Mouse (Mus musculus): ENCODE measurements around the gene Osbpl5.

The Osbpl5 gene

DNA sequence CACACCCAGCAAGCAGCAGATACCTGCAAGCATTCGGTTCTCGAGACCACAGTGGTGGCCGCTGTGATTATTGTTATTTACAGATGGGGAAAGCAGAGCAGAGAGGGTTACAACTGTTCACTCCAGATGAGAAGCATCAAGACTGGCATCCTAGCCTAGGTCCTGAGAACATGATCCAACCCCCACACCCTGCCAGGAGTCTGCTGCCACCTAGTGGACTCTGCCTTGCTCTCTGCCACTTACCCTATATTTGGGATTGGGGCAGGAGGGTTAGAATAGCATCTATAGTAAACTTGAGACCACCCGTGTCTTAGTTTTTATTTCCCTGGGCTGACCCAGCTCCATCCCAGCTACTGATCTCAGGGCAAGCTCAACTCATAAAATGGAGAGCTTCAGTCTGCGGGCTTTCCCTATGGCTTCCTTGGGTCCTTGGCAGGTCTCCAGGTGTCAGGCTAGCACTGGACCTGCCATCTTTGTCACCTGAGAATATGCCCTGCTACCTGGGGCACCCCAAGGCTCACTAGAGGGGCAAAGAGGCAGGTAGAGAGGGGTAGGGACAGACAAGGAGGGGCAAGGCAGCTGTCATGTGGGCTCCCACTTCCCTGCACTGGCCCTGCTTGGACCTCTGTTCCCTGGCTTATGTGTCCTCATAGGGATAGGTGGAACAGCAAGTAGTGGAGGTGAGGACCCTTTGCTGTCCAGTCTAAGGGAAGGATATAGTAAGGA is 2.6 kb downstream of the Osbpl5 start:
- DNase-seq: peak; percentile 68 to 81

DNA sequence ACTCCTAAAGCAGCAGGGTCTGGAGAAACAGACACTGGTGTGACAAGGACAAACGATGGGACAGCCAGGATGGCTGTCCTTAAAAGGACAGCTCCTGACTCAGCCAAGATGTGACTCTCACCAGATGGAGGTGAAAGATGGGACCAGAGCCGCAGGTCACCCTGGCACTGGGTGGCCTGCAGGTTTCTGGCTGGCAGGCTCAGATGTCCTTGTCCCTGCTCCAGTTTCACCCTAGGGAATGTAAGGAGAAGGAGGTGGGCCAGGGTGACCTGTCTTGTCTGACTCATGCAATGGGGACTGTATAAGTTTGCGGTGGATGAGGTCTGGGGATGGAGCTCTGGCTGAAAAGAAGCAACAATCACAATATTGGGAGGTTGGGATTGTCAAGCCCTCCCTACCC is 4.2 kb downstream of the Osbpl5 start:
- no peak for DNase-seq

DNA sequence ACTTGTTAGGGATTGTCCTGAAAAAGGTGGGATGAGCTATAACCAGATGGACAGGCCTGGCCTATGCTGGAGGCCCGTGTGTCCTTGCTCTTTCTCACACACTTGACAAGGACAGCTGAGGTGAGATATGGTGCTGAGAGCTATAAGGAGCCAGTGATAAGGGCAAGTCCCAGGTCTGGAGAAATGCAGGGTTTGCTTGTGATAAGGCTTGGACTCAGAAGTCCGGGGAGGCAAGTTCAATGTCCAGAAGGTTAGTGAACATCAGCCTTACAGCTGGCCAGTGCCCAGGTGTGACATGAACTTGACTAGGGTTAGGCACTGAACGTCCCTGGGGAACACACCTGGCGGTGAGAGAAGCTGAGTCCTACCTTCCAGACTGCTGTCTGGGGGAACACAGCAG is 4.7 kb downstream of the Osbpl5 start:
- DNase-seq: no peak

DNA sequence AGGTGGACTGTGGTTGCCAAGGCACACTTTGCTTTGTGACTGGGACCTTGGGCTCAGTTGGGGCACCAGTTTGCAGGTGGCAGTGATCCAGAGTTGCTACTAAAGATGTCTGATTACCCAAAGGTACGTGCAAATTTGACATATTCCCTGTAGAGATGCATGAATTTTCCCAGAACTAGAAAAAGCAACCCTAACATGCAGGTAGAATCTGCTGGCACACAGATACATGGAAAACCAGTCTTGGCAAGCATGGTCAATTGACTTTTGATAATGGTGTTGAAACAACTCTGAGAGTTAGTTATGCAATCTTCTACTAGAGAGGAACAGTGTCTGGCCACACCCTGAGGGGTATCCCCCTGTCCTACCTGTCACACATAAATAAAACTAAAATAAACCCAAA is 5.4 kb downstream of the Osbpl5 start:
- DNase-seq: no peak

DNA sequence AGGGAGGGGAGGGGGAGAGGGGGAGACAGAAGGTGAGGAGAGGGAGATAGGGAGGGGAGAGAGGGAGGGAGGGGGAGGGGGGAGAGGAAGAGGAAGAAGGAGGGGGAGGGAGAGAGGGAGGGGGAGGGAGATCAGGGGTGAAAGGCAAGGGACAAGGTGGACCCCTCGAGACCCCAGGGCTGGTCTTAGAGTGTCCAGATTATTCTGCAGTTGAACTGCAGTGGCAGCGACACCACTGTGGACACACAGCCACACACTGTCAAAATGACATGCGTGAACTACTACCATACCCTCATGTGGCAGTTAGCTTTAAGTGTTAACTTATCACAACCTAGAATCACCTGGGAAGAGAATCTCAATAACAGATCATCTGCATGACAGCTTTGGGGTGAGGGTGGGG is 7.7 kb downstream of the Osbpl5 start:
- DNase-seq: no peak

DNA sequence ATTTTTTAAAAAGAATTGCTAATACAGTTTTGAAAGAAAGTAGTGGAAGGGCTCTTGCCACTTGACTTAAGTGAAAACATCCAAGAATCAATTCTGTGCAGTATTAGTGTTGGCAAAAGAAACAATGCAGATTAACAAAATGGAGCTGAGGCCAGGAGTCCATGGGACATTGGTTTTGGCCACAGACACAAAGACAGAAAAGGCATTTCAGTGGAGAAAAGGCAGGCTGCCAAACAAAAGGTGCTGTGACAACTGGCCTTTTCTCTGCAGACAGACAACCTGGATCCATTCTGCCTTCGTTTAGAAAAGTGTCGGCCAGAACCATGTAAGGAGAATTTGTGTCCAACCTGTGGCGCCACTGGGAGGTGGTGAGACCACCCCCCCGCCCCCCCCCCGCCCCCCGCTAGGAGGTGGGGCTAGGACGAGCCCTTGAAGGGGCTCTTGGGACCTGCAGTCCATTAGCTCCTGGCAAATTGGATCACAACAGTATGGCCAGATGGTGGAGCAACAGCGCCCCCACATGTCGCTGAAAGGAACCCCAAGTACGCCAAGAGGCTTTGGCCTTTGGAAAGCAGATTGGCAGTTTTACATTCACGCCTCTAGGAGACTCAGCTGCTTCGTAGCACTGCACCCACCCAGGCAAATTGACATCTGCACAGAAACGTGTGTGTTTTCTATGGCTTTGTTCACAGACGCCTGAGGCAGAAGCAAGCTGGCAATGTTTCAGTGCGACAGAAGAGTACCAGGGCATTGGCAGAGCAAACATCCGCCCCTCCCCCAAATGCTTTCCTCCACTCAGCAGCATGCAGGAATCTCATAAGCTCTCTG is 8.5 kb downstream of the Osbpl5 start:
- peak; percentile 88 to 91 for DNase-seq

DNA sequence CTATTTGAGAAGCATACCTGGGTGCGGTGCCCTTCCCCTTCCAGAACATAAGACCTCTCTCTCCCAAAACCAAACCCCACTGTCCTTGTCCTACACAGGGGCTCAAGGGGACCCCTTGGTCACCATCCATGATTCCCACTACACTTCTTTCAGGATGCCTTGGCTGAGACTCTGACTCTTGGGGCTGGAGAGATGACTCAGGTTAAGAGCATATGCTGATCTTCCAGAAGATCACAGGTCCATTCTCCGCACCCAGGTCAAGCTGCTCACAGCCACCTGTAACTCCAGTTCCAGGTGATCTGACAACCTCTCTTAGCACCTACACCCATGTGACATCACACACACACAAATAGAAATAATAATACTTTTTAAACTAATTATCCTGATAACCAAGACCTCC is 16.1 kb downstream of the Osbpl5 start:
- DNase-seq: no peak

DNA sequence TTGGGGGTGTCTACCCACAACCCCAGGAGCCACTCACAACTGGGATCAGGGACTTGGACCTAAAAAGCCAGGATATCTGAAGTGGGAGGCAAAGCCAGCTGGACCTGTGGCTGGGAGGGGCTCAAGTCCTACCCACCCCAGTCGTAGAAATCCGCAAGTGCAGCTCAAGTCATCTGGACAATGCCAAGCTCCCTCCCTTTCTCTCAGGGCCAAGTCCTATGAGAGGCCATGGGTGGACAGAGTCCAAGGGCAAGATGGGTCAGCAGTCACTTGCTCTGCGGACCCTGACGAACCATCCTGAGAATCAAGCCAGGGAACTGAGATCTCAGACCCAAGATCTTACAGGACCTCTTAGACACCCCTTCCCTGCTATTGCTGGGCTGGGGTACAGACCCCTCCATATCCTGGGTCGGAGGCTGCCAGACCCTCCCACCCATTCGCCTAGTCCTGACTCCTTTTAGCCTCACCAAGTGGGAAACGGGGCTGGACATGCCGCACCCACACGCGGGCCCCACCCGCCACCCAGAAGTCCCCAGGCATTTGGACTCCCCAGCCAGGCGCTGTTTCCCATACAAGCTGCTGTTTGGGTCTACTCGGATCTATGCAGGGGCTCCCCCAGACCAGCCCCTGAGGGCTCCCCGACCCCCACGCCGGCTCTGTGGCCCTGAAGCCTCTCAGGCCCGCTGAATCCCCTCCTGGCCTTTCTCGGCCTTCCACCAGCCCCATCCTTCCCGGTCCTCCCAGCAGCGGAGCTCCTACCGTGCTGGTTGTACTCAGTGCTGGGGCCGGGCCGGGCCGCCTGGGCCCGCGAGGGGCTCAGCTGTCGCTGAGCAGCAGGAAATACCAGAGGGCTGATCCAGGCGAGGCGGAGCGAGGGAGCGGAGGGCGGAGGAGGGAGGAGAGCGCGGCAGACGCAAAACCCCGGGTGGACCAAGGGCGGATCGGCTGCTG is 17.0 kb downstream of the Osbpl5 start:
- peak; percentile 87 to 94 for DNase-seq

DNA sequence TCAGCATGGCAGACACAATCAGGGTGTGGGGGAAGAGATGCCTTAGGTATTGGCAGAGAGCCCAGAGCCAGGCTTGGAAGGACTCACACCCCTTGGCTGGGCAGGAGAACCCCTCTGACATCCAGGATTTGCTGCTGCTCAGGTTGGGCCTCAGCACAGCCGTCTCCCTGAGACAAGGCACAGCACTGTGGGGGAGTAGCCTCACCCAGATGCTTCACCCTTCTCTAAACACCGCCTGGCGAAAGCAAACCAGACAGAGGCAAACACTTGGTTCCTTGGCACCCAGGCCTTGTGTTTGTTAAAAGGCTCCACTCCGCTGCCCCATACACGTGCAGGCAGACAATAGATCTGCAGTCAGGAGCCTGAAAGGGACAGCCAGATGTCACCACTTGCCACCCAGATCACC is 18.2 kb downstream of the Osbpl5 start:
- DNase-seq: peak; percentile 45 to 53

DNA sequence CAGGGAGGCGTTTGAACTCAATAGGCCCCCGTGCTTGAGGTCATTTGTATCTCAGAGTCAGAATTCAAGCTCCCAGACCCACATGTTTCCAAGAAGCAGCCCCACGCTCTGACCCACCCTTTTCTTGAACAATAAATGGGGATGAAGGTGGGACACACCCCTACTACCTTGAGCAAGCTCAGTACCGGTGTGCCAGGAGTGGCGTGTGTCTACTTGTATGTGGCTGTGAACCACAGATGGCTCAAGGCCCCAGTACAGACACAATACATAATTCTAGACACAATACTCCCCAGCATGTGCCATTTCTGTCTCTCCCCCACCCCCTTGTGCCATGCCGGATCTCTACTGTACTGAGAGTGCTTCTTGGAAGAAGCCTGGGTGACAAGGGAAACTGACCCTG is 18.6 kb downstream of the Osbpl5 start:
- no peak for DNase-seq

DNA sequence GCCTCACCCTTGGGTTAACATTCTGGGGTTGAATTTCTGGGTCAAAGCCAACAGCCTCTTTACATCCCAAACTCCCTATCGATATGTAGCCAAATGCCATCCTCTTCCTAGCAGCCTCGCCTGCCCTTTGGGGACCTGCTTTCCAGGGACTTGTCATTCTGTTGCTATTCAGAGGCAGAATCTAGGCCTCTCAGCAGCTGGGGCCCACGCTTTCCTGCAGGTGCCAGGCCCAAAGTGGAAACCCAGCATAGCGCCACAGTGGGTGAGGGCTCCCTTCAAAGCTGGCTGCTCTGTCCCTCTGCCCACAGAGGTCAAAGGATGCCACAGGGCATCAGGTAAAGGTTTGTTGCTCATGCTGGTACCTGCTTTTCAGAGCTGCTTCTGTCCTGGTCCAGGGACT is 23.0 kb downstream of the Osbpl5 start:
- DNase-seq: no peak

DNA sequence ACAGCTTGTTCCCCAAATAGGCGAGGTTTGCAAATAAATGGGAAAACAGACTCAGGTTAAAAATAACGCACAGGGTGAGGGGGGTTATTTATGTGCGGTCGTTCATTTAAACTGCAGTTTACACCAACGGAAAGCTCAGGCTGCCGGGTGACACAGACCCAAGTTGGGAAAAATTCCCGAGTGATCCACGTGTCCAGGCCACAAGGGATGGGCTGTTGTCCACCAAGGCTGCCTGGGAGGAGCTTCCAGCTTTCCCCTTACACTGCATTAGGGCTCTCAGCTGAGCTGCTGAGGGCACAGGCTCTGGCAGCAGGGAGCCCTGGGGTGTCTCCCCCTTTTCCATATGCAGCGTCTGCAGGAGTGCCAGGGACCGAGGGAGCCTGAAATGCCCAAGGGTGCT is 26.9 kb downstream of the Osbpl5 start:
- peak; percentile 53 to 64 for DNase-seq

DNA sequence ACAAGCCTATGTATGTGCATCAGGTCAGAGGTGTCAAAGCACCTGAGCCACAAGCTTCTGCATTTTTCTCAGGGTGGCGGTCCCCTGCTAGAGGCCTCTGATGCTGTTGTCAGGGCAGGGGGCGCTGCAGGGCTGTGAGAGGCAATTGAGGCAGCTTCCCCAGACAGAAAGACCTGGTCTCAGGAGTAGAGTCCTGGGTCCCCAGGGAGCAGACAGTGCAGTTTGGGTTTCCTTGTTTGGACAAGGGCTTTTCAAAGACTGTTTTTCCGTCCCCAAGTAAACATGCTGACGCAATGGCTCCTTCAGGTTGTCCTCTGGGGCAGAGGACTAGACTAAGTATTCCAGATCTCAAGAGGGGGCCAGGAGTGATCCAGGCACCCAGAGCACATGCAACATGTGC is 30.4 kb downstream of the Osbpl5 start:
- peak in 1 of 2 experiments; percentile 15 for DNase-seq

DNA sequence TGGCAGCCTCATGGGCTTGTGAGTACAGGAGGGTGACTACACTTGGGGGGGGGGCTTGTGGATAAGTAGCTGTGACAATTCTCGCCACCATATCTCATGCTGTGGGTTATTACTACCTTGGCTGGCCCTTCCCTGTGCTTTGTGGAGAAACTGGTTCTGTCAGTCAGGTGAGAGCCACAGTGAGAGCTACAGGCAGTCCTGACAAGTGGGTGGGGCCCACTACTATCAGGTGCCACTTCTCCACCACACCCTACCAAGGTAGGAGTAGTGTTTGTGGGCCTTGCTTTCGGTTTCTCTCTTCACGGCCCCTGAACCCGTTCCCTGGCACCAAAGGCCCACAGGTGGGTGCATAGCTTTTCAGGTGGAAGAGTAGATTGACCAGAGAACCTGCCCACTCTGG is 32.9 kb downstream of the Osbpl5 start:
- peak; percentile 24 to 65 for DNase-seq

DNA sequence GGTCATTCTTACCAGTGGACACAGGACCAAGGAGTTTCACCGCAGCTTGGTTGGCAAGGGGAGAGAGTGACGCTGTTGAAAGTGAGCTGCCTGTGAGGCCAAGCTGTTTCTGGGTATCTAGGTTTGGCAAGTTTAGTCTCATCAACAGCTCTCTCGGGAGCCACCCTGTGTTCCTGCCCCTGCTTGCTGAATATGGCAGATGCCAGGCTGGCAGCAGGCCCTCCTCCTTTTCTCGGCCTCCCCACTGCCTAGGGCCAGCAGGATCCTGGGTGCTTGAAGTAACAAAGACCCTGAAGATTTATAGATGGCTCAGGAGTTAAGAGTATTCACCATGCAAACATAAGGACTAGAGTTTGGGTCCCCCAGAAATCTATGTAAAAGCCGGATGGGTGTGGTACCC is 34.1 kb downstream of the Osbpl5 start:
- no peak for DNase-seq

DNA sequence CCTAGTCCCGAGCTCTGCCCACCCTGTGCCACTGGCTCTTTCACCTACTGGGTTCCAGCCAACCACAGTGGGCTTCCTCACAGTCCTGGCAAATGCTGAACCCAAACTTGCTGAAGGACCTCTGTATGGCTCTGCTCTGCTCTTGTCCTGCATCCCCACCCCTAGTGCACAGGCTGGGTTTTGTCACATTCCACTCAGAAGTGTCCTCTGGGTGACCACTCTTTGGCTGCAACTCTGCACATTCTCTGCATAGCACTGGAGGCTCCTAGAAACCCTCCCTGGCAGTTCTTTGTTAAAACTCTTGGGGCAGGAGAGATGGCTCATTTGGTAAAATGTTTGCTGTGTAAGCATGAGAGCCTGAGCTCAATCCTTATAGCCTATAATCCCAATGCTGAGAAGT is 39.0 kb downstream of the Osbpl5 start:
- peak; percentile 38 to 58 for DNase-seq

DNA sequence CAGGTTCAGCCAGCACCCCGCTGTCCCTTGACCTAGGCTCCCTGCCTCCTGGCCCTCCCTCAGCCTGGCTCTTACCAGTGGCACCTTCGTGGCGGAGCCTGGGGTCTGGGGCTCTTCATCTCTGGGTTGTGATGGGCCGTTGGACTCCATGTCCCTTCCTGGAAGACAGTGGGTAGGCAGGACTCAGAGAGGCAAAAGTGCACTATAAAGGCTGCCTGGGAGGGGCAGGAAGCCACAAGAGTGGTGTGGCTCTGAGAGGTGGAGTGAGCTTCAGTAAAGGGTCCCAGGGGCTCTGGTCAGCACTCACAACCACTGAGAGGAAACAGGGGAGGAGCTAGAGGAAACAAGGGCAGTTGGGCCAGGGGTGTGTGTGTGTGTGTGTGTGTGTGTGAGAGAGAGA is 43.4 kb downstream of the Osbpl5 start:
- no peak for DNase-seq

DNA sequence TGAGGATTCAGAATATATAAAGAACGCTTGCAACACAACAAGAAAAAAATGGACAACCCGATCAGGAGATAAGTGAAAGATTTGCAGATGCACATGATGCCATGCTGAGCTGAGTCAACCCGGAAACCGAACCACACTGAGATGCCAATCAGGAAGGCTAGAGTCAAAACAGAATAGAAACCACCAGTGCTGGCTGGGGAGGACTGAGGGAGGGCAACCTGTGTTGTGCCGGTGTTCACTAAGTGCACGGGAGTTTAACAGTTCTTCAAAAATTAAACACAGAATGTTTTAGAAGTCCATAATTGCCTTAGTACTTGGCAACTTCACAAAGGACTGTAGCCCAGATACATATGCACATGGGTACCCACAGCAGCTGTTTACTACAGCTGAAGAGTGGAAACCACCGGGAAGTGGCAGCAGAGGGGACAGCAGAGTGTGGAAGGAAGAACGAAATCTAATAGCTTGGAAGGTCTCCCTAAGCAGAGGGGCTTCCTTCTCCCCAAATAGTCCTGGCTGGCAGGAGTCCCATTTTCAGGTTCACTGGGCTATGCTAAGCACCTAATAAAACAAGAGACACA is 43.9 kb downstream of the Osbpl5 start:
- no peak for DNase-seq

DNA sequence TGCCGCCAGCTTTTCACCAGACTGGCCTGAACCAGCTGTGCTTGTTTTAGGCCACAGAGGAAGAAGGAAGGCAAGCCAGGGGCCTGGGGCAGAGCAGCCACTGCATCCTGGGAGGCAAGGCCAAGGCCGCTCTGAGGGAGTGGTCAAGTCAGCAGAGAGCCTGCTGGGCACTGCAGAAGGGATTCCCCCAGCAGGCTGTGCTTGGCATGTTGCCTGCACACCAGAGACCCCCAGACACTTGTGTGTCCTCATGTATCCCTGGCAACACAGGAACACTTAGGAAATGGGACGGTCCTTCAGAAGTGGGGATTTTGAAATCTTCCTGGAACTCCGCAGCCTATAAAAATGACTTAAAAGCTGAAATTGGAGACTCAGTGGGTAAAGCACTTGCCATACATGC is 44.8 kb downstream of the Osbpl5 start:
- DNase-seq: peak; percentile 23 to 68

DNA sequence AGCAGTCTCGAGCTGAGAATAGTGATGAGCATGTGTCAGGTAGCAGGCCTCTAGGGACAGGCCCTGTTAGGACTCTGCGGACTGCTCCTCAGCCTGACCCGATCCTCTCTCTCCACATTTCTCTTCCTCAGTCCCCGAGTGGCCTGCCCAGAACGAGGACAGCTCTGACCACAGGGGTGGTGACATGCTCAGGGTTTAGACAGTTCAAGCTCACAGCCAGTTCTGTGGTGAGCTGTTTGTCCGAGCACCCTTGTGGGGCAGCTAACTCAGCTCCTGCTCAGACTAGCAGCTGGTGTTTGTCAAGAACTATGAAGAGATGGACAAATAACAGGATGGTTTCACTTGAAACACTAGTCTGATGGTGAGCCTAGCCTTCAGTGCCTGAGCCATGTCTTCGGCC is 45.4 kb downstream of the Osbpl5 start:
- DNase-seq: peak; percentile 34 to 73

DNA sequence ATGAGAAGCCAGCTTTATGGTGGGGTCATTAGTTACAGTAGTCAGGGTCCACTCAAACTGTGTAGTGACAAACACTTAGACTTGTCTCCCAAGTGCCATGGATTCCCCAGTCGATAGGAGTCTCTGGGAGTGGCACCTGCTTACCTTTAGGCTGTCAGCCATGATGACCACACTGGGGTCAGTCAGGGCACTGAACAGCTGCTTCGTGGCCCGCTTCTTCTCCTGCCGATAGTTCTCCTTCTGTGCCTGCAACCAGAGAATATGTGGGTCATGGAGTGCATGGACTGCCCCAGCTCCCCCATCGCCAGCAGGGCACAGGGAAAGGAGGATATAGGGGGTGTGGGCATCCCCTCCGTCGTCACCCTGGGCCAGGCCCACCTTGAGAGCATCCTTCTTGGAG is 47.4 kb downstream of the Osbpl5 start:
- DNase-seq: no peak

DNA sequence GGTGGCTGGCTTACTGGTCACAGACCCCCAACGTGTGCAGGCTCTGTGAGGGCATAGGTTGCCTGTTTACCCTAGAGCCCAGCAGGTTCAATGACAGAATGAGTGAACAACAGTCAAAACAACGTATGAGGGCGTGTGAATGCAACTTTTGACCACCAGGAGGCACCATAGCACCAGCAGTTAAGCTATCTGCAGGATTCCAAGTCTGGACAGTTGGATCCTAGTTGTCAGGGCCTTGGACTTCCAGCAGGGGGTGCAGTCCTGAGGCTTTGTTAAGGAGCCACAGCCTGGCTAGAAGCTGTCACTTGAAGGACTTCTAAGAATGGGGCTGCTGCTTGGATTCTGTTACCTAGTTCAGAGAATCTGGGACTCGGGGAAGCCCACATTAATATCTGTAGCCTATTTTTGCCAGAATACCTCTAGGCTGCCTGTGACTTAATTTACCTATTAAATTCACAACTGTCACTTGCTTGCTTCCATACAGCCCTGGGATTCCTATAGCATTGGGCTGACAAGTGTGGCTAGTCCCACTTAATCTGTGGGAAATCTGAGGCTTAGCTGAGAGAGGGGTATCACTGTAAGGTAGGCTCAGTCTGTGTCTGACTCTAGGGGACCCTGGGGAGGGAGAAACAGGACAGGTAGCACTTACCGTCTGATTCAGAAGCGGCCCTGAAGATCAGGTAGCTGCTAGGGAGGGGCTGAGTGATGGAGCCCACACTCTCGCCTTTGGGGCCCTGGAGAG is 49.9 kb downstream of the Osbpl5 start:
- peak; percentile 94 to 98 for DNase-seq
